Mouse (Mus musculus) c-Kit-positive CD71-positive TER-119-positive erythroid progenitor cells, embryonic 14.5 days (primary cell): ENCODE measurements around the gene Ttc19.
A peak's percentile ranks its signal among the peaks of the same experiment; 100 is the strongest.

Experiments used
- DNase-seq: peaks from one replicate; pipeline ENCODE4 v3.0.0-alpha.2; 2013; ENCODE audit warnings: low spot score

The Ttc19 gene

GRCm38 (mm10) chr11:62280675-62281600, at the start of gene Ttc19, which contains the start of gene Zswim7:
Ttc19 (plus strand) TSS chr11:62281473.
Zswim7 (minus strand) TSS chr11:62281375.
- peak; percentile 90 for DNase-seq

DNA sequence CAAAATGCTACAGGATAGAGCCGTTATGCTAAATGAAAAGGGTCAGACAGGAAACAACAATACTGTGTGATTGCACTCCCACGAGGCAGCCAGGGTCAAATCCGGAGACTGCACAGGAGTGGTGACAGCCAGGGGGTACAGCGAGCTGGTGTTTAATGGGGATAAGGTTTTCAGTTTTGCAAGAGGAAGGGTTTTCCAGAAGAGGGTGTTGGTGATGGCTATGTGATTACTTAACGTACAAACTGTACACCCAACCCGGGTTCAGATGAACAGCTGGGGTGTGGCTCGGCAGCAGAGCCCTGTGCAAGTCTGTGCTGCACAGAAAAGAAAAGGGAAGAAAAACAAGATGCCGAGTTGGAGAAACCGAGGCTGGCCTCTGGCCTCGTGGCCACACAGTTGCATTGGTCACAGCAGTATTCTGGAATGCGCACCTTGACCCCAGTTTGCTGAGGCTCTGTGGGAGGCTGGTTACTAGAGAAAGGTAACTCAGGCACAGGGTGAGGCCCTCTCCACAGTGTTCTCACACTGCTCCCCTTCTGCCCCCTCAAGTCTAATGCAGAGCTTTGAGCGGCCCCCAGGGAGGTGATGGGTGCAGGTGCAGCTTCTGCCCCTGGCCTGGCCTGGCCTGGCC, 40.5 kb upstream of the Ttc19 start:
- DNase-seq: no peak

GRCm38 (mm10) chr11:62243871-62244270, 37.4 kb upstream of the Ttc19 start:
- DNase-seq: no peak

GRCm38 (mm10) chr11:62244471-62244870, 36.8 kb upstream of the Ttc19 start:
- DNase-seq: no peak

DNA sequence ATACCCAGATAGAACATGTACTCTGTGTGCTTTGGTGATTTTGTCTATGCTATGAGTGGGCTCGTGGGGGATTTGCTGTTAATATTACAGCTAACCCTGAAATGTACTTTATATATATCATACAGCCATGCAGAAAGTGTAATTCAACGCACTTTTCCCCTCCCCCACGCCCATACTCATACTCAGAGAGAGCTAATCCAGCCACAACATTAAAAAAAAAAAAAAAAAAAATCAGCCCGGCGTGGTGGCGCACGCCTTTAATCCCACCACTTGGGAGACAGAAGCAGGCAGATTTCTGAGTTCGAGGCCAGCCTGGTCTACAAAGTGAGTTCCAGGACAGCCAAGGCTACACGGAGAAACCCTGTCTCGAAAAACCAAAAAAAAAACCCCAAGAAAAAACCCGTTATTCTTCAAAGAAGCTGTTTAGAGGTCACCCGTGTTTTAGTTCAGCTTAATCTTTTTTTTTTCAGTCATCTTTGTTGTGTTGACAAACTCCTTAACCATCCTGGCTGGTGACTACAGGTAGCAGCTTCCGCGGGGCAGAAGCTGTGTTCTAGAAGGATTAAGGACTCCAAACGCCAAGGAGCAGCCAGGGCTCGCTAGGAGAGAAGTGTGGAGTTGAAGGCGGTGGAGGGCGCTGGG, 33.4 kb upstream of the Ttc19 start:
- no peak for DNase-seq

- peak; percentile 42 for DNase-seq
Observed at GRCm38 (mm10) chr11:62248401-62249244, 32.6 kb upstream of the Ttc19 start, which contains the start of gene Adora2b. Adora2b (plus strand) TSS chr11:62248984.

GRCm38 (mm10) chr11:62249266-62250037, 31.8 kb upstream of the Ttc19 start:
- DNase-seq: peak; percentile 5

DNA sequence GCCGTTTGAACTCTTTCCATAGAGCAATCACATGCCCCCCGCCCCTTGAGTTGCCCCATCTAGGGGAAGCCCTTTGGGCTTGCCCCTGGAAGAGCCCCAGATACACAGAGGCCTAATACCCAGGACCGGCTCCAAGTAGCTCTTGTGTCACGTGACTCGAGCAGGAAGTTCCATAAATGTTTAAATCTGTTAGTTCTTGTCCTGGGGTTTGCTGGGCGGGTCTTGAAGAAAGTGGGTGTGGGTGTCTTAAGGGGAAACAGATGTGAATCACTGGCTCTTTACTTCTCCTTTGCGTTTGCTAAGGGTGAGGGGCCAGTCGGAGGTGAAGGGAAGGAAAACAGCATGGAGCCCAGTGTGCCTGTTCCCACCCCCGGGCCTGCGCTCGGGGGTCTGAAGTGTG, 30.2 kb upstream of the Ttc19 start:
- DNase-seq: no peak

DNA sequence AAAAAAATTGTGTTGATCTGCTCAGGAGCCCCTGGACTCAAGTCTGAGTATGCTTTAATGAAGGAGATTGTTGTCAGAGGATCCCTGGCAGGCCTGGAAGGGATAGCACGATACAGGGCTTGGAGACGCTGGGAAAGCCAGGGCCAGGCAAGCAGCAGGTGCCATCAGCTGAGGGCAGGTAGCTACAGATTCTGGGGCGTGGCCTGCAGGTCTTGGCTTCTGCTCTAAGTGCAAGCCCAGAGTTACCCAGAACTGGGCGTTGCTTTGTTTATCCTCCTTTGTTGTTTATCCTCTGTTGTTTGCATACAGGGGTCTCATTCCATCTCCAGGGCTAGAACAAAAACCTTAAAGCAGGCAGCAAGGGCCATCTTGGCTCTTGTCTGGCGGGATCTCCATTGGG, 27.9 kb upstream of the Ttc19 start:
- DNase-seq: no peak

- no peak for DNase-seq
Observed at GRCm38 (mm10) chr11:62259214-62259613, 22.1 kb upstream of the Ttc19 start.

DNA sequence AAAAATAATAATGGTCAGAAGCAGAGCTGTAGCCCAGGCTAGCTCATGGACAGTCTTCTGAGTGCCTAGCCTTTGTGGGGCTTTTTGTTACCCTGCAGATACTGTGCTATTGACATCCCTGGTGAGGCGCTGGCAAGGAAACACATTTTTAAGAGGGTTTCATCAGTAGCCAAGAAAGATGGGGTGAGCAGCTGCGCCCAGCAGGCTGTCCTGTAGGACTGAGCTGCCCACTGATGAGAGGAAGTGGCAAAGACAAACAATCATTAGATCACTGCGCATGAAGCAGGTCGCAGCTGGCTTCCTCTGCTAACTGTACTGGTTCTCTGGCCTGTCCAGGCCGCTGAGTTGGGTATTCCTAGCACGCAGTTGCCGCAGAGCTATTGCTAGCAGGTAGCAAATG, 17.7 kb upstream of the Ttc19 start:
- DNase-seq: no peak

DNA sequence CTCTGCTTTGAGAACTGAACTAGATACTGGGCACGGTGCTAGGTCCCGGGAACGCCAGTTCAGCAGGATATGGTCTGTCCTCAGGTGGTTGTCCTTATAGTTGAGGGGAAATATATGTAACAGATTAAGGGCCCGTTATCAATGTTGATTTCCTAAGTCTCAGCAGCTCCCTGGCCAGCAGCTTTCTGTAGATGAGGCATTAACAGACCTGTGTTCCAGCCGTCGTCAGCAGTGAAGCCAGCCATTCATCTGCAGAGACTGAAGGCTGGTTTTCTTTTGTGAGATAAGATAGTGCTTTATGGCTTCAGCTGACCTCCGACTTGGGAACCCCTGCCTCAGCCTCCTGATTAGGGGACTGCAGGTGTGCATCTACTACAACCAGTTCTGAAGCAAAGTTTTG, 17.3 kb upstream of the Ttc19 start:
- no peak for DNase-seq

DNA sequence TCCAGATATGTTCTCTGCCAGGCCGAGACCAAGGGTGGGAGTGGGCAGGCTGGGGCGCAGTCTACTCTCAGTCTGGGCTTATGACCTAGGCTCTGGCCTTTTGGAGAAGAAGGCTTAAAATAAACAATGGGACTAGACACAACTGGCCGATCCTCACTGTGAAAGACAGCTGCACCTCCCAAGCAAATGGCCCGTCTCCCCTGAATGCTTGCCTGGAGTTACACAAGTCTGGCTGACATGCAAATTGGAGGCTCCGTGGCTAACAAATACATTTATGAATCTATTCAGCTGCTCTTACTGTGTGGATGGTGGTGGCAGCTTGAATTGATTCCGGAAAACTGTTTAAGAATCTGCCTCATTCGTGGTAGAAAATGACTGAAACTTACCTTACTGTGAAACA, 15.6 kb upstream of the Ttc19 start:
- DNase-seq: no peak

- DNase-seq: no peak
Observed at GRCm38 (mm10) chr11:62266466-62267214, 14.6 kb upstream of the Ttc19 start.

DNA sequence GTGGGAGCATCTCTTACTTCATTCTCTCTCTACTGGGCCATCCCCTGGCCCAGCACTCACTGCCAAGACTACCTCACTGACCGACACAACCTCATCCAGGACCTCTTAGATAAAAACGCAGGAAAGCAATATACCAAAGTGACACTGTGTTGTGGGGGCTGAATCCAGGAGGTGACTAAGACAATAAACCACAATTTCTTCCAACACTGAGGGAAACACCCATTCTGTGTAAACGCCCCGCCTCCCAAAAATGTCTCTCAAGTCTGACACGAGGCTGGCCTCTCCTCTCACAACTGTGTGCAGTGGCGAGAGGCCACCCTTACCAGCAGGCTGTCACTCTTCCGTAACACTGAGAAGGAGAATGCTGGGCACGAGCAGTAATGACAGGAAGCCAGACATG, 12.9 kb upstream of the Ttc19 start:
- DNase-seq: no peak

- DNase-seq: no peak
Observed at GRCm38 (mm10) chr11:62269097-62269496, 12.2 kb upstream of the Ttc19 start.

DNA sequence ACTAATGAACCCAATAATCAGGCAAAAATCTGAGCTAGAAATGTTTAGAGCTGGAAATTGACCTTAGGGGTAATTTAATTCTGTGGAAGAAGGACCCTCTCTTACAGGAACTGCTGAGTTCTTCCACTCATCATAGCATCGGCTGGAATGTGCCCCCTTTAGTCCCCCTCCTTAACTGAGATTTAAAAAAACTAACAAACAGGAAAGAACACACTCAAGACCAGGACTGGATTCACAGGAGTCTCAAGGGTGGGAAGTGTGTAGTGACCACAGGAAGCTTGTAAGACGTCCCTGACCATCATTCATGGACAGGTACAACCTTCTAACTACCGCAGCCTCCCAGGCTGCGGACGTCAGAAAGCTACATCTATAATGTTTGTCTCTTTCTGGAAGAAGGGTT, 10.4 kb upstream of the Ttc19 start:
- no peak for DNase-seq

DNA sequence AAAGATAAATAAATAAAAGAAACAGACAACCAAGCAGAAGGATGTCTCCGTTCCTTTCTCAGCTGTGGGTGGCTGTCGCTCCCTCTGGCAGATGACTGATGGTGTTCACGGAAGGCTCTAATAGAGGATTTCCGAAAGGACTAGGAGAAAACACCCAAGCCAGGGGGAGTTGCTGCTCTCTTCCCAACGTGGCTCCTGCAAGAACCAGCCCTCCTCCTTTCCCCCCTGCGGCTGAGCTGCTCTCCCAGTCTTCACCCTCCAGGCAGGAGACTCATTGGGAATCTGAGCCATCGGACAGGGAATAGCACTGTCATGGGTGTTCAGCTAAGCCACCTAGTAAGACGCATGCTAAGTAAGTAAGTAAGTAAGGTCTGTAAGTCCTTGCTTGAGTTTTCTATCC, 4.2 kb upstream of the Ttc19 start:
- DNase-seq: no peak

GRCm38 (mm10) chr11:62278027-62278426, 3.2 kb upstream of the Ttc19 start:
- peak; percentile 85 for DNase-seq

DNA sequence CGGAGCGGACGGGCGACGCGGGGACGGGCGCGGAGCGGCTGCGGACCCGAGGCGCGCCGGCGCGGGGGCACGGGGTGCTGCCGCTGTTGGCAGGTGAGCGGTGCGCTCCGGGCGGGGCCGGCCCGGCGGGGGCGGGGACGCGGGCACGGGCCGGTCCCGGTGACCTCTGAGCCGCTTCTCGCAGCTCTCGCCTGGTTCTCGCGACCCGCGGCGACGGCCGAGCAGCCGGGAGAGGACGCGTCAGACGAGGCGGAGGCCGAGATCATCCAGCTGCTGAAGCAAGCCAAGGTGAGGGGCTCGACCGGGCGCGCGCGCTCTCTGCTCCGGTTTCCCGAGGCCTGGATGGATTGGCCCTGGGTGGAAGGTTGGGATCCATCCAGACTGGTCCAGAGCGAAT, 326 bp downstream of the Ttc19 start:
- DNase-seq: peak; percentile 36
